Mouse (Mus musculus): ENCODE measurements at regions not wholly inside any gene's neighbourhood (a gene's known extent, or its start where the extent isn't known, plus 50 kb on each side); places are given as distances from the start of the nearest gene placed in this dataset.

GRCm38 (mm10) chr12:112335641-112336040, 153.6 kb upstream of the A530016L24Rik start:
- no peak overlapping the region for H3K27ac ChIP-seq (ENCODE audit: poor library complexity, severe bottlenecking)
- no peak overlapping the region for H3K4me3 ChIP-seq
- 78% methylated on average over 7 of the region's 7 CpGs for WGBS
- H3K36me3 ChIP-seq, result no peaks in the 10 kb centered on the region
- H3K4me1 ChIP-seq (replicated peaks), result peaks cover 3% of the 10 kb centered on the region; the same call in 1 of the 2 replicates
- peaks cover 29% of the 10 kb centered on the region for H3K27me3 ChIP-seq (replicated peaks)
- no peak for ATAC-seq (ENCODE audit: insufficient number of reproducible peaks, low FRiP score)
- no peak overlapping the region for H3K4me2 ChIP-seq
- H3K9me3 ChIP-seq (replicated peaks), result no peaks in the 10 kb centered on the region
- H3K9ac ChIP-seq, result no peak overlapping the region

GRCm38 (mm10) chr12:112336691-112337295, 152.5 kb upstream of the A530016L24Rik start:
- Histone ChIP-seq H3K36me3 (no peaks in the 10 kb centered on the region), H3K4me1 (replicated peaks) (peaks cover 3% of the 10 kb centered on the region; the same call in 1 of the 2 replicates), H3K9ac (no peak overlapping the region), H3K9me3 (replicated peaks) (no peaks in the 10 kb centered on the region), H3K27me3 (replicated peaks) (peaks cover 29% of the 10 kb centered on the region; the same call in 1 of the 2 replicates), H3K4me3 (no peak overlapping the region), H3K27ac (ENCODE audit: poor library complexity, severe bottlenecking) (no peak overlapping the region), H3K4me2 (no peak overlapping the region)
- no peak for ATAC-seq (ENCODE audit: insufficient number of reproducible peaks, low FRiP score)
- 87% methylated on average over 9 of the region's 9 CpGs for WGBS

GRCm38 (mm10) chr12:112337443-112337842, 151.8 kb upstream of the A530016L24Rik start:
- Histone ChIP-seq H3K27me3 (replicated peaks) (peaks cover 30% of the 10 kb centered on the region; the same call in 1 of the 2 replicates), H3K36me3 (no peaks in the 10 kb centered on the region), H3K4me2 (no peak overlapping the region), H3K4me1 (replicated peaks) (no peaks in the 10 kb centered on the region; the same call in 1 of the 2 replicates), H3K9ac (no peak overlapping the region), H3K27ac (ENCODE audit: poor library complexity, severe bottlenecking) (no peak overlapping the region), H3K9me3 (replicated peaks) (no peaks in the 10 kb centered on the region), H3K4me3 (no peak overlapping the region)
- no peak for ATAC-seq (ENCODE audit: insufficient number of reproducible peaks, low FRiP score)
- 79% methylated on average over 11 of the region's 11 CpGs for WGBS

- Histone ChIP-seq H3K27ac (ENCODE audit: poor library complexity, severe bottlenecking) (no peak overlapping the region), H3K27me3 (replicated peaks) (peaks cover 25% of the 10 kb centered on the region; the same call in 1 of the 2 replicates), H3K9me3 (replicated peaks) (no peaks in the 10 kb centered on the region), H3K36me3 (no peaks in the 10 kb centered on the region), H3K4me3 (no peak overlapping the region), H3K4me2 (no peak overlapping the region), H3K9ac (no peak overlapping the region), H3K4me1 (replicated peaks) (peaks cover 10% of the 10 kb centered on the region)
- 80% methylated on average over 15 of the region's 15 CpGs for WGBS
- ATAC-seq (ENCODE audit: insufficient number of reproducible peaks, low FRiP score), result no peak
Observed at GRCm38 (mm10) chr12:112338976-112339375, 150.3 kb upstream of the A530016L24Rik start.

GRCm38 (mm10) chr12:112339481-112340179, 149.6 kb upstream of the A530016L24Rik start:
- Histone ChIP-seq H3K36me3 (no peaks in the 10 kb centered on the region), H3K4me1 (replicated peaks) (peaks cover 11% of the 10 kb centered on the region), H3K4me2 (no peak overlapping the region), H3K9ac (no peak overlapping the region), H3K9me3 (replicated peaks) (no peaks in the 10 kb centered on the region), H3K4me3 (no peak overlapping the region), H3K27ac (ENCODE audit: poor library complexity, severe bottlenecking) (no peak overlapping the region), H3K27me3 (replicated peaks) (peaks cover 25% of the 10 kb centered on the region; the same call in 1 of the 2 replicates)
- 69% methylated on average over 11 of the region's 11 CpGs for WGBS
- ATAC-seq (ENCODE audit: insufficient number of reproducible peaks, low FRiP score), result no peak

GRCm38 (mm10) chr12:112340248-112340647, 149.0 kb upstream of the A530016L24Rik start:
- H3K9ac ChIP-seq, result no peak overlapping the region
- no peak overlapping the region for H3K4me3 ChIP-seq
- peaks cover 15% of the 10 kb centered on the region for H3K4me1 ChIP-seq (replicated peaks)
- H3K27me3 ChIP-seq (replicated peaks), result peaks cover 21% of the 10 kb centered on the region; the same call in 1 of the 2 replicates
- H3K9me3 ChIP-seq (replicated peaks), result no peaks in the 10 kb centered on the region
- 80% methylated on average over 5 of the region's 5 CpGs for WGBS
- no peak for ATAC-seq (ENCODE audit: insufficient number of reproducible peaks, low FRiP score)
- H3K4me2 ChIP-seq, result no peak overlapping the region
- H3K27ac ChIP-seq (ENCODE audit: poor library complexity, severe bottlenecking), result no peak overlapping the region
- no peaks in the 10 kb centered on the region for H3K36me3 ChIP-seq

- no peak overlapping the region for H3K9ac ChIP-seq
- no peaks in the 10 kb centered on the region for H3K36me3 ChIP-seq
- no peak overlapping the region for H3K4me2 ChIP-seq
- peaks cover 26% of the 10 kb centered on the region for H3K4me1 ChIP-seq (replicated peaks)
- H3K4me3 ChIP-seq, result no peak overlapping the region
- no peak for ATAC-seq (ENCODE audit: insufficient number of reproducible peaks, low FRiP score)
- H3K9me3 ChIP-seq (replicated peaks), result no peaks in the 10 kb centered on the region
- H3K27ac ChIP-seq (ENCODE audit: poor library complexity, severe bottlenecking), result no peak overlapping the region
- H3K27me3 ChIP-seq (replicated peaks), result 0 out of 2 replicates have a peak, but pooled peaks cover 12% of the 10 kb centered on the region
- 67% methylated on average over 8 of the region's 8 CpGs for WGBS
Observed at GRCm38 (mm10) chr12:112341726-112342469, 147.3 kb upstream of the A530016L24Rik start.

- Histone ChIP-seq H3K9me3 (replicated peaks) (0 out of 2 replicates have a peak, but pooled peaks cover 2% of the 10 kb centered on the region), H3K27ac (ENCODE audit: poor library complexity, severe bottlenecking) (no peak overlapping the region), H3K27me3 (replicated peaks) (0 out of 2 replicates have a peak, but pooled peaks cover 12% of the 10 kb centered on the region), H3K36me3 (no peaks in the 10 kb centered on the region), H3K4me2 (no peak overlapping the region), H3K9ac (no peak overlapping the region), H3K4me3 (no peak overlapping the region), H3K4me1 (replicated peaks) (peaks cover 26% of the 10 kb centered on the region)
- ATAC-seq (ENCODE audit: insufficient number of reproducible peaks, low FRiP score), result no peak
- WGBS, result 73% methylated on average over 3 of the region's 3 CpGs
Observed at GRCm38 (mm10) chr12:112343064-112343463, 146.2 kb upstream of the A530016L24Rik start.

GRCm38 (mm10) chr12:112344285-112344684, 145.0 kb upstream of the A530016L24Rik start:
- H3K4me3 ChIP-seq, result no peak overlapping the region
- H3K4me2 ChIP-seq, result no peak overlapping the region
- ATAC-seq (ENCODE audit: insufficient number of reproducible peaks, low FRiP score), result no peak
- no peak overlapping the region for H3K27ac ChIP-seq (ENCODE audit: poor library complexity, severe bottlenecking)
- no peak overlapping the region for H3K9ac ChIP-seq
- 0 out of 2 replicates have a peak, but pooled peaks cover 2% of the 10 kb centered on the region for H3K9me3 ChIP-seq (replicated peaks)
- WGBS, result 72% methylated on average over 10 of the region's 10 CpGs
- H3K4me1 ChIP-seq (replicated peaks), result peaks cover 27% of the 10 kb centered on the region
- H3K36me3 ChIP-seq, result no peaks in the 10 kb centered on the region
- H3K27me3 ChIP-seq (replicated peaks), result 0 out of 2 replicates have a peak, but pooled peaks cover 12% of the 10 kb centered on the region

GRCm38 (mm10) chr12:112345797-112346196, 143.5 kb upstream of the A530016L24Rik start:
- Histone ChIP-seq H3K27me3 (replicated peaks) (0 out of 2 replicates have a peak, but pooled peaks cover 7% of the 10 kb centered on the region), H3K4me2 (no peak overlapping the region), H3K4me1 (replicated peaks) (peaks cover 42% of the 10 kb centered on the region), H3K27ac (ENCODE audit: poor library complexity, severe bottlenecking) (no peak overlapping the region), H3K9ac (no peak overlapping the region), H3K9me3 (replicated peaks) (0 out of 2 replicates have a peak, but pooled peaks cover 2% of the 10 kb centered on the region), H3K36me3 (no peaks in the 10 kb centered on the region), H3K4me3 (no peak overlapping the region)
- ATAC-seq (ENCODE audit: insufficient number of reproducible peaks, low FRiP score), result no peak
- 52% methylated on average over 5 of the region's 5 CpGs for WGBS

GRCm38 (mm10) chr12:112348116-112348515, 141.1 kb upstream of the A530016L24Rik start:
- Histone ChIP-seq H3K27ac (ENCODE audit: poor library complexity, severe bottlenecking) (no peak overlapping the region), H3K9me3 (replicated peaks) (peaks cover 6% of the 10 kb centered on the region; the same call in 1 of the 2 replicates), H3K36me3 (no peaks in the 10 kb centered on the region), H3K27me3 (replicated peaks) (no peaks in the 10 kb centered on the region), H3K4me2 (no peak overlapping the region), H3K4me3 (no peak overlapping the region), H3K9ac (no peak overlapping the region), H3K4me1 (replicated peaks) (peaks cover 43% of the 10 kb centered on the region)
- 95% methylated on average over 9 of the region's 9 CpGs for WGBS
- ATAC-seq (ENCODE audit: insufficient number of reproducible peaks, low FRiP score), result no peak

Data from heart, embryonic 12.5 days (tissue).